Mouse (Mus musculus): Measurements from ENCODE around the gene Acaa1a.
"Not testable (repeated sequence)": the region's sequence is repeated elsewhere in the genome, so short reads cannot be mapped to it uniquely, and the experiment has no call there.

The Acaa1a gene

GRCm38 (mm10) chr9:119340212-119340580, 720 bp downstream of the Acaa1a start:
- no peak for DNase-seq

- peak; percentile 90 to 92 for DNase-seq
Measured at GRCm38 (mm10) chr9:119340909-119341816, 1.7 kb downstream of the Acaa1a start, which contains the start of gene Myd88. Gene Myd88, minus strand, starts transcription at chr9:119341411.

- no peak for DNase-seq
Measured at GRCm38 (mm10) chr9:119342728-119343127, 3.3 kb downstream of the Acaa1a start.

- no peak for DNase-seq
Measured at GRCm38 (mm10) chr9:119346376-119346775, 6.9 kb downstream of the Acaa1a start.

- no peak for DNase-seq
Measured at GRCm38 (mm10) chr9:119350531-119350930, 11.1 kb downstream of the Acaa1a start.

- DNase-seq: no peak
Measured at GRCm38 (mm10) chr9:119350947-119351705, 11.7 kb downstream of the Acaa1a start.

GRCm38 (mm10) chr9:119352060-119352459, 12.6 kb downstream of the Acaa1a start:
- DNase-seq: peak; percentile 80 to 87

- no peak for DNase-seq
Measured at GRCm38 (mm10) chr9:119353926-119354325, 14.4 kb downstream of the Acaa1a start.

- no peak for DNase-seq
Measured at GRCm38 (mm10) chr9:119355943-119356342, 16.5 kb downstream of the Acaa1a start.

- DNase-seq: peak; percentile 92 to 96
Measured at GRCm38 (mm10) chr9:119357331-119358057, 18.0 kb downstream of the Acaa1a start, which contains the start of gene Xylb. Gene Xylb, plus strand, starts transcription at chr9:119357381.

GRCm38 (mm10) chr9:119358058-119358429, 18.6 kb downstream of the Acaa1a start:
- DNase-seq: no peak

GRCm38 (mm10) chr9:119361416-119361815, 21.9 kb downstream of the Acaa1a start:
- no peak for DNase-seq

- no peak for DNase-seq
Measured at GRCm38 (mm10) chr9:119363229-119363628, 23.8 kb downstream of the Acaa1a start.

GRCm38 (mm10) chr9:119365284-119365683, 25.8 kb downstream of the Acaa1a start, which contains the start of gene Slc22a14:
Gene Slc22a14, minus strand, starts transcription at chr9:119365553.
- no peak for DNase-seq

GRCm38 (mm10) chr9:119368367-119368766, 28.9 kb downstream of the Acaa1a start:
- DNase-seq: no peak

GRCm38 (mm10) chr9:119370770-119371169, 31.3 kb downstream of the Acaa1a start:
- DNase-seq: not testable (repeated sequence)

GRCm38 (mm10) chr9:119371251-119371650, 31.8 kb downstream of the Acaa1a start:
- no peak for DNase-seq

GRCm38 (mm10) chr9:119375008-119375407, 35.5 kb downstream of the Acaa1a start:
- DNase-seq: no peak

GRCm38 (mm10) chr9:119375556-119375955, 36.1 kb downstream of the Acaa1a start:
- no peak for DNase-seq

GRCm38 (mm10) chr9:119378231-119378630, 38.8 kb downstream of the Acaa1a start:
- no peak for DNase-seq

- no peak for DNase-seq
Measured at GRCm38 (mm10) chr9:119382603-119383002, 43.1 kb downstream of the Acaa1a start.

- no peak for DNase-seq
Measured at GRCm38 (mm10) chr9:119388956-119389355, 49.5 kb downstream of the Acaa1a start.

GRCm38 (mm10) chr9:119390214-119390613, 50.7 kb downstream of the Acaa1a start:
- no peak for DNase-seq
